Mouse (Mus musculus): ENCODE measurements around the gene Mcrs1. TPM values are rescaled to one million over a fixed set of nuclear protein-coding genes. Genes with fewer than 3 reads are reported as not detected.
"Not testable (repeated sequence)": the region's sequence is repeated elsewhere in the genome, so short reads cannot be mapped to it uniquely, and the experiment has no call there.

The Mcrs1 gene
- polyA plus RNA-seq, 1 experiment from 2014 or later = 213 TPM

DNA sequence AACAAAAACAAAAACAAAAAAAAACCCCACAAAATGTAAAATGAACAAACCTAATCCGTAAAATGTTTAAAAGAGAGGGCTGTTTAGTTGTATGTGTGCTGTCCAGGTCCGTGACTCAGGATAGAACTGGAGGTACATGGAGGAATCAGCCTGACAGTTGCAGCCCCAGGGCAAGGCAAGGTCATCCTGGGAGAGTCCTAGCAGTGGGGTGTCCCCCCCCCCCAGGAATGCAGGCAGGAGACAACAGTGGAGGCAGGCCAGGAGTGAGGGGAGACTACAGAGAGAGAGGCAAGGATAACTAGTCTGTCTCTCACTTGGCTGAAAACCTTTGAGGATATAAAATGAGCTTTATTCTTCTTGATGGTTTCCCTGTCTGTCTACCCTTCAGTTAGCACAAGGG is 12.6 kb upstream of the Mcrs1 start:
- H3K27me3 ChIP-seq (replicated peaks) = no peaks in the 10 kb centered on the region
- ATAC-seq (replicated peaks) = no peak
- H3K4me1 ChIP-seq = peaks cover 8% of the 10 kb centered on the region
- no peak overlapping the region for H3K27ac ChIP-seq
- no peak overlapping the region for H3K9ac ChIP-seq
- no peaks in the 10 kb centered on the region for H3K36me3 ChIP-seq (replicated peaks)
- H3K4me3 ChIP-seq = no peak overlapping the region
- H3K9me3 ChIP-seq = no peaks in the 10 kb centered on the region
- no peak overlapping the region for H3K4me2 ChIP-seq
- WGBS = 85% methylated on average over 2 of the region's 2 CpGs

- Histone ChIP-seq H3K36me3 (replicated peaks) (no peaks in the 10 kb centered on the region), H3K27me3 (replicated peaks) (0 out of 2 replicates have a peak, but pooled peaks cover under 1% of the 10 kb centered on the region), H3K27ac (no peak overlapping the region), H3K4me2 (no peak overlapping the region), H3K4me3 (no peak overlapping the region), H3K9me3 (no peaks in the 10 kb centered on the region), H3K4me1 (peaks cover 10% of the 10 kb centered on the region), H3K9ac (no peak overlapping the region)
- ATAC-seq (replicated peaks) = no peak
- 52% methylated on average over 10 of the region's 10 CpGs for WGBS
These were observed 10.9 kb upstream of the Mcrs1 start for GRCm38 (mm10) chr15:99262702-99263101.

GRCm38 (mm10) chr15:99259730-99260252 is 8.0 kb upstream of the Mcrs1 start:
- 0 out of 2 replicates have a peak, but pooled peaks cover 2% of the 10 kb centered on the region for H3K27me3 ChIP-seq (replicated peaks)
- under 1% methylated on average over 8 of the region's 10 CpGs for WGBS
- no peaks in the 10 kb centered on the region for H3K9me3 ChIP-seq
- H3K4me3 ChIP-seq = peak overlapping the region; percentile 20
- peak overlapping the region; percentile 56; the same call in 1 of the 2 replicates for H3K27ac ChIP-seq
- ATAC-seq (replicated peaks) = 0 out of 2 replicates have a peak, but pooled peaks have one; percentile 37
- H3K36me3 ChIP-seq (replicated peaks) = no peaks in the 10 kb centered on the region
- H3K9ac ChIP-seq = no peak overlapping the region
- peaks cover 10% of the 10 kb centered on the region for H3K4me1 ChIP-seq
- peak overlapping the region; percentile 46 for H3K4me2 ChIP-seq

- no peak overlapping the region for H3K9ac ChIP-seq
- peaks cover 10% of the 10 kb centered on the region for H3K4me1 ChIP-seq
- ATAC-seq (replicated peaks) = 0 out of 2 replicates have a peak, but pooled peaks have one; percentile 20
- WGBS = 64% methylated on average over 8 of the region's 8 CpGs
- H3K9me3 ChIP-seq = no peaks in the 10 kb centered on the region
- H3K36me3 ChIP-seq (replicated peaks) = no peaks in the 10 kb centered on the region
- H3K27me3 ChIP-seq (replicated peaks) = 0 out of 2 replicates have a peak, but pooled peaks cover 2% of the 10 kb centered on the region
- H3K4me2 ChIP-seq = peak overlapping the region; percentile 46
- H3K27ac ChIP-seq = 0 out of 2 replicates have a peak overlapping the region, but pooled peaks have one; percentile 29
- H3K4me3 ChIP-seq = peak overlapping the region; percentile 20
These were observed 7.5 kb upstream of the Mcrs1 start for GRCm38 (mm10) chr15:99259167-99259729.

DNA sequence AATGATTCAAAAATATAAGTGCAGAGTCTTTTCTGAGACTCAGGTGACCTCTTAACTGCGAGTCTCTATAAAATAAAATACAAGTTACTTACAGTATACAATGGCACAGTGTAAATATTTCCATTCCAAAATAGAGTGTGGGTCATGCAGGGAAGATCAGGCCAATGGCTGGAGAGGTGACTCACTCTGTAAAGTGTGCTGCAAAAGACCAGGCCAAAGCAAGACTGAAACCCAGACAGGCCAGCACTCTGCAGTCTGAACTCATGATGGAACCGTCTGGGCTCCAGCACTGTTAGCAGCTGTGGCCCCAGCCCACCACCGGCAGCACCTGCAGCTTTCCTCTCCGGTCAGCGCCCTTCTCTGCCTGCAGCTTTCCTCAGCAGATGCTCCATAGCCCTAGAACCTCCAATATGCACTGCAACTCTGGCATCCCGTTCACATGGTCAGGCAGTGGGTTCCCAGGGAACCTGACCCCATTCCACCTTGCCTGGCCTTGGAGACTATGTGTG is 3.5 kb upstream of the Mcrs1 start:
- 90% methylated on average over 6 of the region's 6 CpGs for WGBS
- Histone ChIP-seq H3K27me3 (replicated peaks) (0 out of 2 replicates have a peak, but pooled peaks cover 2% of the 10 kb centered on the region), H3K9ac (no peak overlapping the region), H3K4me2 (no peak overlapping the region), H3K9me3 (no peaks in the 10 kb centered on the region), H3K4me1 (peaks cover 30% of the 10 kb centered on the region), H3K4me3 (no peak overlapping the region), H3K27ac (no peak overlapping the region), H3K36me3 (replicated peaks) (no peaks in the 10 kb centered on the region)
- no peak for ATAC-seq (replicated peaks)

- no peak overlapping the region for H3K4me2 ChIP-seq
- H3K27me3 ChIP-seq (replicated peaks) = 0 out of 2 replicates have a peak, but pooled peaks cover 2% of the 10 kb centered on the region
- no peak overlapping the region for H3K4me3 ChIP-seq
- 90% methylated on average over 2 of the region's 2 CpGs for WGBS
- no peak overlapping the region for H3K27ac ChIP-seq
- H3K9ac ChIP-seq = no peak overlapping the region
- ATAC-seq (replicated peaks) = no peak
- peaks cover 29% of the 10 kb centered on the region for H3K4me1 ChIP-seq
- no peaks in the 10 kb centered on the region for H3K9me3 ChIP-seq
- H3K36me3 ChIP-seq (replicated peaks) = no peaks in the 10 kb centered on the region
These were observed 2.8 kb upstream of the Mcrs1 start for GRCm38 (mm10) chr15:99254477-99255005.

DNA sequence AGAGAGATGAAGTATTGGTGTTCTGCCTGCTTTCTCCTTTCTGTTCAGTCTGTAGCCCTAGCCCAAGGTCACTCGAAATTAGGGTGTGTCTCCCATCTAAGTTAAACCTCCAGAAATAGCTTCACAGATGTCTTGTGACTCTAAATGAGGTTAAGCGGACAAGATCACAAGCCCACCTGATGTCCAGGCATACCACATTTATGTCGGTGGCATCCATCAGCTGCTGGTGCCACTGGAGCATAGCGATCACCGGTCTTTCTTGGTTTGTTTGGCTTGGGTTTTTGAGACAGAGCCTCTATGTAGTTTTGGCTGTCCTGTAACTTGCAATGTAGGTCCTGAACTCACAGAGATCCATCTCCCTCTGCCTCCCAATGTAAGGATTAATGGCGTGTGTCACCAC is 2.0 kb upstream of the Mcrs1 start:
- Histone ChIP-seq H3K4me2 (no peak overlapping the region), H3K27ac (no peak overlapping the region), H3K36me3 (replicated peaks) (no peaks in the 10 kb centered on the region), H3K4me1 (peaks cover 25% of the 10 kb centered on the region), H3K9me3 (no peaks in the 10 kb centered on the region), H3K4me3 (no peak overlapping the region), H3K9ac (no peak overlapping the region), H3K27me3 (replicated peaks) (0 out of 2 replicates have a peak, but pooled peaks cover 2% of the 10 kb centered on the region)
- 95% methylated on average over 6 of the region's 6 CpGs for WGBS
- ATAC-seq (replicated peaks) = no peak

GRCm38 (mm10) chr15:99253175-99253479 is 1.4 kb upstream of the Mcrs1 start:
- Histone ChIP-seq H3K4me2 (peak overlapping the region; percentile 79), H3K4me3 (peak overlapping the region; percentile 59; the same call in 1 of the 2 replicates), H3K4me1 (peaks cover 25% of the 10 kb centered on the region)
- not testable (repeated sequence) for H3K9me3 ChIP-seq; H3K27ac ChIP-seq; H3K36me3 ChIP-seq (replicated peaks); H3K9ac ChIP-seq; H3K27me3 ChIP-seq (replicated peaks); ATAC-seq (replicated peaks)
- 50% methylated on average over 2 of the region's 2 CpGs for WGBS

DNA sequence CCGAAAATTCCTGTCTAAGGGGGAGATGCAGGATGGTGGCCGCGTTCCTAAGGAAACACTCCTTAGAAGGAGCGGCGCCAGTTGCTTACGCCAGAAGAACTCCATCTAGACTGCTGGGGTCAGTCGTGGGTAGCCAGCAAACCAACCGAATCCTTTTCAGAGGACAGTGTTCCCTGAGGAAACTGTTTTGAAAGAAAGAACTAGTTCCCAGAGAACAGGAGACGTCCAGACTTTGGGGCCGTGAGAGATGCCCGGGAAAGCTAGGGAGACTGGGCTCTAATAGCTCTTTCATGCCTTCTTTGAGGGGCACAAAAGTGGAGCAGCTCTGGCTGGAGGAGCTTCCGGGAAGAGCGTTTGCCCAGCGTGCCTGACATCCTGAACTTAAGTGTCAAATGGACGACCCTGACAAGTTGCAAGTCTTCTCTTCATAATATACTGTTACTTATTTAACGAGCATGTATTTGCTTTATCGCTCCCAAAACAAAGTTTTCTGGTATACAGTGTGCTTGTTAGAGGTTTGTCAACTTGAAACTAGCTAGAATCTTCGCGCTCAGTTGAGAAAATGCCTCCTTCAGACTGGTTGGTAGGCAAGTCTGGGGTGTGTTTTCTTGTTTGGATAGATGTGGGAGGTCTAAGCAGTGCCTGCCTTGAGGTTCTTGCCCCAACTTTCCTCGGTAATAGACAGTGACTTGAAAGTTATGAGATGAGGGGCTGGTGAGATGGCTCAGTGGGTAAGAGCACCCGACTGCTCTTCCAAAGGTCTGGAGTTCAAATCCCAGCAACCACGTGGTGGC is 817 bp upstream of the Mcrs1 start:
- H3K36me3 ChIP-seq (replicated peaks) = 0 out of 2 replicates have a peak, but pooled peaks cover 5% of the 10 kb centered on the region
- H3K27me3 ChIP-seq (replicated peaks) = 0 out of 2 replicates have a peak, but pooled peaks cover under 1% of the 10 kb centered on the region
- H3K9me3 ChIP-seq = no peaks in the 10 kb centered on the region
- ATAC-seq (replicated peaks) = peak; percentile 64
- peaks cover 25% of the 10 kb centered on the region for H3K4me1 ChIP-seq
- H3K4me3 ChIP-seq = peak overlapping the region; percentile 59
- H3K4me2 ChIP-seq = peak overlapping the region; percentile 79
- H3K27ac ChIP-seq = peak overlapping the region; percentile 93
- peak overlapping the region; percentile 65 for H3K9ac ChIP-seq
- 4% methylated on average over 22 of the region's 22 CpGs for WGBS

GRCm38 (mm10) chr15:99251111-99251510 is 650 bp downstream of the Mcrs1 start:
- not testable (repeated sequence) for H3K27me3 ChIP-seq (replicated peaks); H3K9me3 ChIP-seq
- H3K9ac ChIP-seq = peak overlapping the region; percentile 56
- peak; percentile 43 for ATAC-seq (replicated peaks)
- 1% methylated on average over 14 of the region's 15 CpGs for WGBS
- 0 out of 2 replicates have a peak overlapping the region, but pooled peaks have one; percentile 93 for H3K27ac ChIP-seq
- peaks cover 25% of the 10 kb centered on the region for H3K4me1 ChIP-seq
- H3K4me3 ChIP-seq = peak overlapping the region; percentile 59
- H3K4me2 ChIP-seq = peak overlapping the region; percentile 79
- peaks cover 20% of the 10 kb centered on the region for H3K36me3 ChIP-seq (replicated peaks)

DNA sequence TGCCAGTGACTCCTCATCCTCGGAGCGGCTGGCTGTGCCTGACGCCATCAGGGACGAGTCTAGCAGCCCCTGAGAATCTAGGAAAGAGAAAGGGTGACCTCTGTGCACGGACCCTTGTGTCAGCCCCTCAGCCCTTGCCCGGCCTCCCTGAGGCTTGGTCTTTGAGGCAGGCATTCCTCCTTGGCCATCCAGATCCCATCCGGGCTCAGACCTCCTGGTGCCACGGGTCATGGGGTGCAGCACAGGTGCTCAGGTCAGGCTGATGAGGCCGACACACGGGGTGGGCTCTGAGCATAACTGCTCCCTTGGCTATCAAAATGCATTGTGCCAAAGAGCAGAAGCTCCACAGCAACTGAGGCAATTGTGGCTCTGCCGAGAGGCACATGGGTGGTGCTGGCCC is 1.8 kb downstream of the Mcrs1 start:
- Histone ChIP-seq H3K27me3 (replicated peaks) (no peaks in the 10 kb centered on the region), H3K36me3 (replicated peaks) (peaks cover 25% of the 10 kb centered on the region), H3K4me2 (no peak overlapping the region), H3K9ac (no peak overlapping the region), H3K4me1 (peaks cover 25% of the 10 kb centered on the region), H3K9me3 (no peaks in the 10 kb centered on the region), H3K4me3 (no peak overlapping the region), H3K27ac (no peak overlapping the region)
- WGBS = 92% methylated on average over 11 of the region's 11 CpGs
- ATAC-seq (replicated peaks) = no peak

GRCm38 (mm10) chr15:99248972-99249371 is 2.8 kb downstream of the Mcrs1 start:
- Histone ChIP-seq H3K27ac (no peak overlapping the region), H3K27me3 (replicated peaks) (no peaks in the 10 kb centered on the region), H3K4me3 (no peak overlapping the region), H3K9me3 (no peaks in the 10 kb centered on the region), H3K4me2 (no peak overlapping the region), H3K9ac (no peak overlapping the region), H3K36me3 (replicated peaks) (peaks cover 33% of the 10 kb centered on the region), H3K4me1 (peaks cover 25% of the 10 kb centered on the region)
- 83% methylated on average over 9 of the region's 9 CpGs for WGBS
- ATAC-seq (replicated peaks) = no peak
